Mouse (Mus musculus): ENCODE results near the gene Mtcl1.

- no peak for TF ChIP-seq POLR2A (IDR thresholded peaks at IDR 0.05; ENCODE audit: control insufficient read depth, extremely low read depth, insufficient read depth, low read length, poor library complexity)
- no peak for TF ChIP-seq CTCF (IDR thresholded peaks at IDR 0.05; ENCODE audit: borderline replicate concordance, control insufficient read depth, extremely low read depth, insufficient read depth, low read length, poor library complexity)
Measured at GRCm38 (mm10) chr17:66407833-66408232, 41.7 kb downstream of the Mtcl1 start.
